Mouse (Mus musculus) neutrophil, adult 65 days (primary cell): ENCODE data around the gene Ctnna3. TPM values are rescaled to one million over a fixed set of nuclear protein-coding genes. Genes with fewer than 3 reads are reported as not detected.

Experiments
- total RNA-seq: library from RNA; stranded (reverse); gene quantifications from 2 replicates; pipeline ENCODE4 v1.2.4, GENCODE M21; 2023

Gene Ctnna3
- not detected in 2 replicates for total RNA-seq

DNA sequence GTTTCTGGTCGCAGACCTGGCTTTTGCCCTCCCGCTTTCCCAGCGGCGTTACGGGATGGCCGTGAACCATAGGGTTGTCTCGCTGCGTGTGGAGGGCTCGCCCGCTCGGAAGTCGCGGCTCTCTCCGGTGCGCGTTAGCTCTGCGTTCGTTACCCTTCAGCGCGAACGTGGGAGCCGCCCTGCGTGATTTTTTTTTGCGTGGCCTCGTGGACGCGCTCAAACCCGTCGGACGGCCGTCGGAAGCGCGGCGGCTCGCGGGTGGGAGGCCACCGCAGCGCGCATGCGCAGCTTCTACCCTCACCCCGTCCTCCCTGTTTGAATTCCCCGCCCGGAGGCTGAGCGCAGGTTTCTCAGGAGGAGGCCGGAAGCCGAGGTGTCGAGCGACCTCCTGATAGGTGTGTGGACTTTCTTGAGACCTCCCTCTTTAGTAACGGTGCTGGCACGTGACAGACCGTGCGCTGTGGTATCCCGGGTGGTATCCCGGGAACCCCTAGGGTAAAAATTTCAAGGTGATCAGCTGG lies at the start of gene Ctnna3:
Gene Ctnna3, plus strand, starts transcription at position 314 of the 521 bp plus-strand sequence.

DNA sequence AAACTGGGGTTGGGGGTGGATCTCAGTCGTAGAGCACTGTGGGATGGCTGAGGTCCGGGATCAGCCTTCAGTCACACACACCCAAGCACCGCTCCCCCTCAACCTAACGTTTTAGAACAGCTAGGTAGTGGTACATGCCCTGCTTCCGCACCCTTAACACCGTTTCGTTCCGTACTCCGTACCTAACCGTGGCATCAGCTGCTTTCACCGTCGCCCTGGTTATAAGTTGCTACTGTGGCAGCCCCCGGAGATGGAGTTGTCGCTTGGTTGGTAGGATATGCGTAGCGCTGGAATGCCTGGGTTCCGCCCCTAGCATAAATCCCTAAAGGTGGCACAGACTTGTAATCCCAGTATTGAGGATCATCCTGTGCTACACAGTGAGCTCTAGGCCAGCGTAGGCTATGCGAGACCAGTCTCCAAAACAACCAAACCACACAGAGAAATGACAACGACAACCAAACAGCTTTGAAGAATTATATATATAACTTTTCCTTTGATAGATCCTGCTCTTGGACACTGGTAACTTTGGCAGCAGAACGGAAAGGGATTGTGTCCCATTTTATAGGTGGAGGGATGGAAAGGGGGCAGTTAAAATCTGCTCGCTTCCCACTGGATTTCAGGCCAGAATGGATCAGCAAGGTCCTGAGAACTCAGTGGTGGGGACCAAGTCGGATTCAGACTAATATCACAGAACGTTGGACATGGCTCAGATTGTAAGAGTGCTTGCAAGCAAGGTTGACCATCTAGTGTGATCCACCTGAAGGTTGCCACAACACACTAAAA lies 48.2 kb upstream of the Ctnna3 start, which contains the start of gene Sirt1:
Gene Sirt1, minus strand, starts transcription at position 207 of the 783 bp plus-strand sequence.

DNA sequence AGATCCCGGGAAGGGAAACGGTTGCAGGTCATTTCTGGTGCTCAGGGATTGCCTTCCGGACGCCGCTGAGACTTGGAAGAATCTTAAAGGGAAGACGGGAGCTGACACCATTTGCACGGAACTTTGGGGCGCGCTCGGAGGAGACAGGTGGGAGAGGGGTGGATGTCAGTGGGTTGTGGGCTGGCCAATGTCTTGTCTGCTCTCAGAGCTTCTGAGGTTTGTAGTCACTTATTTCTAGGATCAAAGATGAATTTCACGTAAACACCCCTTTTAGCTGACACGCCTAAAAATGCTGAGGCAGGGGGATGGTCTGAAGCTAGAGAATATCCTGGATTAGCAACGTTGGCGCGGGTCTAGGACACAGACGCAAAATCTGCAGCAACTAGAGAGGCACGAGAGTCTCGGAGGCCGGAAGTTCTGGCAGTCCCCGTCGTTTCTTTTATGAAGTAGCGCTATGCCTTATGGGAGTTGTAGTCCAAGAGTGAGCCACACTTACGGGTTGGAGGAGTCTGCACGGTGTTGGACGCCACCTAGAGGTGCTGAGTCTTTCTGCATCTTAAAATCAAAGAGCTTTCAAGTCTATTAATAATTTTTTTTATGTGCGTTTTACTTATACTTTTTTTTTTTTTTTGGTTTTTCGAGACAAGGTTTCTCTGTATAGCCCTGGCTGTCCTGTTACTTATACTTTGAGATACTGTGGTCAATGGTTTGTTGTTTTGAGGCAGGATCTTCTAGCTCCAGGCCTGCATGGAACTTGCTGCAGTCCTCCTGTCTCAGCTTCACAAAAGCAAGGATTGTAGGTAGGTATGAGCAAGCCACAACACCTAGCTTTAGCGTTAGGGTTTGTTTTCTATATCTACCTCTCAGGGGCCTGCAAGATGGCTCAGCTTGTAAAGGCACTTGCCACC lies 47.3 kb upstream of the Ctnna3 start, which contains the start of gene Dnajc12:
Gene Dnajc12, plus strand, starts transcription at position 72 of the 908 bp plus-strand sequence.

DNA sequence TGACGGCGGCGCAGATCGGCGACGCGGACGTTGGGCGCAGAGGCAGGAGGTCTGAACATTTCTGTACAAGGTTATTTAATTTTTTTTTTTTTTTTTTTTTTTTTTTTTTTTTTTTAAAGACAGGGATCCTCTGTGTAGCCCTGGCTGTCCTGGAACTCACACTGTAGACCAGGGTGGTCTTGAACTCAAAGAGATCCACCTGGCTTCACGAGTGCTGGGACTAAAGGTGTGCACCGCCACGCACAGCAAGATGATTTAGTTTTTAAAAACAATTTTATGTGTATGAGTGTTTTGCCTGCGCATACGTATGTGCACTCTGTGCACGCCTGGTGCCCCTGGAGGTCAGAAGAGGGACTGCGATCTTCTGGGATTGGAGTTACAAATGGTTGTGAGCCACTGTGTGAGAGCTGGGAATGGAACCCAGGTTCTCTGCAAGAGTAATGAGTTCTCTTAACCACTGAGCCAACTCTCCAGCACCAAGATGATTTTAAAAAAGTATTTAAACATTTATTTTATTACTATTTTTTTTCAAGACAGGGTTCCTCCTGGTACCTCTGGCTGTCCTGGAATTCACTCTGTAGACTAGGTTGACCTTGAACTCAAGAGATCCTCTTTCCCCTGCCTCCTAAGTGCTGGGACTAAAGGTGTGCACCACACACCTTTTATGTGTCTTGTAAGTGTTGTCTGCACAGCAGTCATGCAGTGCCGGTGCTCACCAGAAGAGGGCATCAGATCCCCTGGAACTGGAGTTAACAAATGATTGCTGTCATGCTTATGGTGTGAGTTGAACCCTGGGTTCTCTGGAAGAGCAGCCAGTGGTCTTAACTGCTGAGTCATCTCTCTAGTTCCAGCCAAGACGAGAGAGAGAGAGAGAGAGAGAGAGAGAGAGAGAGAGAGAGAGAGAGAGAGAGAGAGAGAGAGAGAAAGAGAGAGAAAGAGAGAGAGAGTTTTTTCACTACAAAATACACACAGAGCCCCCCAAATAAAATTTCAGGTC lies 7.9 kb upstream of the Ctnna3 start, which contains the start of gene Gm7075:
Gene Gm7075, minus strand, starts transcription at position 51 of the 997 bp plus-strand sequence.

DNA sequence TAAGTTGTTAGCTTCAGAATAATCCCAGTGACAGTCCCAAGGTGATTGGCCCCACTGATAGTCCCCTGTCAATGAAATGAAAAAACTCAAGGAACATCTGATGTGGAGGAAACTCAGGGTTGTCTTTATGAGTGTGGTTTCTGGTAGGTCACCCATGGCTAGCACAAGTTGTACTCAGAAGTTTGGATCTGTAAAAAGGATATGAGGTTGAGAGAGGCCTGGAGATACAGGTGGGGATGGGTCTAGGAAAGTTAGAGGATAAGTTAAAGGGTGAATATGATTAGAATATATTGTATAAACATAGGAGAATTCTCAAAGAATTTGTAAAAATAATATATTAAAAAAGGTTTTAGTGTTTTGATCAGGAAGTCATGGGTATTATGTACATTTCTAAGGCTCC lies 497.4 kb downstream of the Ctnna3 start, which contains the start of gene Gm10118:
Gene Gm10118, minus strand, starts transcription at position 101 of the 400 bp plus-strand sequence.

DNA sequence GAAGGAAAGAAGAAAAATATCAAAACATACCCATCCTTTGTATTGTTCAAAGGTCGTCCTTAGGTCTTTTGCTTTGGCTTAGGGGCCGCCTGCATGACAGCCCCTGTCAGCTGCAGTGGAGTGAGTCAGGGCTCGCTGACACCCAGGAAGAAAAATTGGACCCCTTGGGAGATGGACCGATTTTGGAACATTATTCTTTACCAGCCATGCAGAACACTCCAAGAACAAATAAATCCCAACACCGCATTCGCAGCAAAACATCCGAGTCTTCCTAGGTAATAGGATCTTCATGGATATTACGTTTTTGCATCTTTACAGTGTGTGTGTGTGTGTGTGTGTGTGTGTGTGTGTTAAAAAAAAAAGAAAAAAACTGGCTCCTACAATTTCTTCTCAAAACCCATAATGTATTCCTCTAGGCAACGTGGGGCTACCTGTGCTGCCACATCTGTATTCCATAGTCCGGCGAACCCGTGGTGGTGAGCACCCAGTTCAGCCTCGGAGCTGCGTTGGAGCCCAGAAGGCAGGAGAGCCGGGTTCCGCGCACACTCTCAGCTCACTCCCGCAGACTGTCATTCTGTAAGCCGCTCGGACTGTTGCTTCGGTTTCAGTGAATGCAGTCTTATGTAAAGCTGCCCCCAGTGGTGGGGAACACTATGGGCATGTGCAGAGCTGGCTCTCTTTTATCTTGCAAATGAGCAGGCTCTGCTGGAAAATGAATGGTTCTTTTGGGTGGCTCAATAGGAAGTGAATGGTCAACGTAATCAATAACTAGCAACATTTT lies 660.0 kb downstream of the Ctnna3 start, which contains the start of gene Lrrtm3:
Gene Lrrtm3, minus strand, starts transcription at position 598 of the 781 bp plus-strand sequence.

Other genes with a start within 250 kb of the Ctnna3 start
- 0.09 TPM in 1 of 2 replicates, not detected in the other for gene Mypn, start 226.1 kb upstream of the Ctnna3 start, total RNA-seq
- 255 and 373 TPM in 2 replicates for gene Herc4, start 186.3 kb upstream of the Ctnna3 start, total RNA-seq
- gene Sirt1, start 48.4 kb upstream of the Ctnna3 start, total RNA-seq, result 26.3 and 30.1 TPM in 2 replicates
- 3.0 and 4.8 TPM in 2 replicates for gene Dnajc12, start 47.7 kb upstream of the Ctnna3 start, total RNA-seq
- not detected in 2 replicates for gene Gm7075, start 8.3 kb upstream of the Ctnna3 start, total RNA-seq